Mouse (Mus musculus) lung, embryonic 15.5 days (tissue): ENCODE measurements at regions not wholly inside any gene's neighbourhood (a gene's known extent, or its start where the extent isn't known, plus 50 kb on each side); places are given as distances from the start of the nearest gene placed in this dataset.

Source experiments
- ATAC-seq: fragments of 200-750 bp; cut with Nextera tagmentation; 2 replicates; pipeline ENCODE4 v1.8.0; 2017; ENCODE audit warnings: moderate number of reproducible peaks, borderline replicate concordance; ENCODE audit not compliant: low FRiP score, low TSS enrichment; ENCODE audit errors: extremely low read depth
- H3K27ac ChIP-seq: fragments of 300-500 bp; sonication (generic); 2 replicates; pipeline ENCODE4 v1.5.1; 2015; ENCODE audit warnings: moderate library complexity, mild to moderate bottlenecking, inconsistent platforms
- H3K27me3 ChIP-seq: fragments of 300-500 bp; sonication (generic); 2 replicates; pipeline ENCODE4 v1.6.1; 2015; ENCODE audit warnings: inconsistent platforms
- H3K36me3 ChIP-seq: fragments of 300-500 bp; sonication (generic); 2 replicates; pipeline ENCODE4 v1.6.1; 2015; ENCODE audit warnings: inconsistent platforms
- H3K4me1 ChIP-seq: fragments of 300-500 bp; sonication (generic); 2 replicates; pipeline ENCODE4 v1.6.1; 2015; ENCODE audit warnings: inconsistent platforms
- H3K4me2 ChIP-seq: fragments of 300-500 bp; sonication (generic); 2 replicates; pipeline ENCODE4 v1.6.1; 2015; ENCODE audit warnings: inconsistent platforms, mild to moderate bottlenecking, moderate library complexity
- H3K4me3 ChIP-seq: fragments of 300-500 bp; sonication (generic); 2 replicates; pipeline ENCODE4 v1.5.1; 2015; ENCODE audit warnings: mild to moderate bottlenecking, inconsistent platforms
- H3K9ac ChIP-seq: fragments of 300-500 bp; sonication (generic); 2 replicates; pipeline ENCODE4 v1.6.1; 2015; ENCODE audit warnings: inconsistent platforms
- H3K9me3 ChIP-seq: fragments of 300-500 bp; sonication (generic); 2 replicates; pipeline ENCODE4 v1.6.1; 2016; ENCODE audit warnings: inconsistent platforms
- WGBS: fragments of 180-500 bp; shearing (Covaris S2); methylation state at CpG from one replicate; pipeline ENCODE4 v1.1.7; 2015; 5-methylcytosine and 5-hydroxymethylcytosine counted together

DNA sequence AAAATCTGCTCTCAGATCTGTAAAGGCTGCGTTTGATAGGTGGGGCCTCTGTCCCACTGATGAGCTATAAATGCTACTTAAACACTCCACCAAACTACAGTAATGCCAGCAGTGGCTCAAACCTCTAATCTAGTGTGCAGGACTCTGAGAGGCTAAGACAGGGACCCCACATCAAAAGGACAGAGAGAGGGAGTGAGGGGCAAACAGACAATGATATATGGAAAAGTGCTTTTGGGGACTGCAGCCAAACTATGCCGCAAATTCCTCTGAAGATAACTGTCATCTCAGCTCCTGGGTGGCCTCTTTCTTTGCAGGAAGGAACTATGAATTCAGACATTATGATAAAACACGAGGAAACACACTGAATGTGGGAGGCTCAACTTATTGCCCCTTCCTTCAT, 138.9 kb upstream of the Ddit4l start:
- WGBS, result 29% methylated on average over 3 of the region's 3 CpGs
- H3K36me3 ChIP-seq, result no peaks in the 10 kb centered on the region
- no peaks in the 10 kb centered on the region for H3K27me3 ChIP-seq
- H3K4me2 ChIP-seq, result no peak overlapping the region
- no peak overlapping the region for H3K4me3 ChIP-seq
- H3K9me3 ChIP-seq, result no peaks in the 10 kb centered on the region
- no peak overlapping the region for H3K27ac ChIP-seq
- H3K9ac ChIP-seq, result no peak overlapping the region
- no peak for ATAC-seq
- peaks cover 11% of the 10 kb centered on the region for H3K4me1 ChIP-seq

DNA sequence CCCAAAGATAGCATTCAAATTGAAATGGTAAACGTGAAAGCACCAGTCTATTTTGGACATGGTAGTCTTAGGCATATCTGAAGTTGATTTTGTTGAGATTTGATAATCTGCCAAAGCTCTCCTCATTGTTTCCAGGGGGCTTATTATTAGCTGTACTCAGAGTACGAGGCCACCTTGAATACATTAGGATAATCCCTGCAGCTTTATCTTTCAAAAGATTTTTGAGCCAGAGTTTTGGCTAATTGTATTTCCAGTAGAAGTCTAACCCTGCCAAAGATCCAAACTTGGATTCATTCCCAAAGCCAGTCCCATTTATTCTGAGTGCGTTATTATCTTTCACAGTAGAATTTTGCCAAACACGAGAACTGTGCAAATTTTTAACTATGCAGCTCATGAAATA, 138.4 kb upstream of the Ddit4l start:
- peaks cover 11% of the 10 kb centered on the region for H3K4me1 ChIP-seq
- H3K4me3 ChIP-seq, result no peak overlapping the region
- WGBS, result 33% methylated on average over 4 of the region's 4 CpGs
- no peaks in the 10 kb centered on the region for H3K36me3 ChIP-seq
- H3K9me3 ChIP-seq, result no peaks in the 10 kb centered on the region
- no peak for ATAC-seq
- no peaks in the 10 kb centered on the region for H3K27me3 ChIP-seq
- no peak overlapping the region for H3K27ac ChIP-seq
- no peak overlapping the region for H3K9ac ChIP-seq
- H3K4me2 ChIP-seq, result no peak overlapping the region

- no peak for ATAC-seq
- no peaks in the 10 kb centered on the region for H3K4me1 ChIP-seq
- no peaks in the 10 kb centered on the region for H3K36me3 ChIP-seq
- H3K9me3 ChIP-seq, result no peaks in the 10 kb centered on the region
- H3K27ac ChIP-seq, result no peak overlapping the region
- H3K27me3 ChIP-seq, result no peaks in the 10 kb centered on the region
- no peak overlapping the region for H3K9ac ChIP-seq
- no peak overlapping the region for H3K4me2 ChIP-seq
- no peak overlapping the region for H3K4me3 ChIP-seq
These were observed 131.8 kb upstream of the Ddit4l start for GRCm38 (mm10) chr3:137489592-137489991.

DNA sequence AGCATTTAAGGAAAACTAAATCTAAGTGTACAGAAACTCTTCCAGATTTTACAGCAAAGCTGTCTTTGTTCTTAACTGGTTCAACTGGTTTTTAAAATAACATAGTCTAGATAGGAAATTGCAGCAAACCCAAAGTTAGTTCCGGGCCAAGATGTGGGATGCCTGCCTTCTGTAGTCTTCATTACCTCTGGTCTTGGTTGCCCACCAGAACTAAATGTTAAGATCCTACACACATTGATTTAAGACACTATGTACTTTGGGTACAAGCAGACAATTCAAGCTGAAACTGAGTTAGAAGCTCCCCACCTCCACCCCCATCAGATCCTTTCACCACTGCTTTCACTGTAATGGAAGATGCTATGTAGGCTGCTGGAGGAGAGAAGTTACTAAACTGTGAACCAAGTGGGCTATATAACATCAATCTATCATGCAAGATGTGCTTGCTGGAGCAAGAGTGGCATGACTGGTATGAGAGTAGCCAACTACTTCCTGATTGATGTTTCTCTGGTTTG, 129.8 kb upstream of the Ddit4l start:
- Histone ChIP-seq H3K9ac (no peak overlapping the region), H3K27me3 (no peaks in the 10 kb centered on the region), H3K27ac (no peak overlapping the region), H3K4me2 (no peak overlapping the region), H3K4me1 (no peaks in the 10 kb centered on the region), H3K9me3 (no peaks in the 10 kb centered on the region), H3K36me3 (no peaks in the 10 kb centered on the region), H3K4me3 (no peak overlapping the region)
- 59% methylated on average over 1 of the region's 1 CpGs for WGBS
- no peak for ATAC-seq

DNA sequence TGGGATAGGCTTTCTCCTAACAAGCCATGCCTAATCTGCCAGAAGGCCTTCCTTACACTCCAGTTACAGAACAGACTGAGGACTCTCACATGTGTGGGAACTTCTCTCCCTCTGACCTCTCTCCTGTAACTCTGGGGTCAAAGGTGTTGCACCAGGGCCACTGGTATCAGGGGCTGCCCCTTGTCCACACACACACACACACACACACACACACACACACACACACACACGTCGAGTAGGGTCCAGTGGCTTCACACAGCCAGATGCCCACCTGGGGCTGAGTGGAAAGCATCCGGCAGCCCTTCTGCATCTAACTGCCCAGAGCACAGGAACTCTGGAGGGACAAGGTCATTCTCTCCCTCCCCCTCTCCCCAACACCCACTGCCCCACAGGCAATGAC, 123.1 kb upstream of the Ddit4l start:
- 79% methylated on average over 3 of the region's 3 CpGs for WGBS
- no peak overlapping the region for H3K4me2 ChIP-seq

GRCm38 (mm10) chr3:137511283-137511682, 110.1 kb upstream of the Ddit4l start:
- ATAC-seq, result no peak
- WGBS, result 90% methylated on average over 1 of the region's 1 CpGs
- no peak overlapping the region for H3K9ac ChIP-seq

More for the DNA sequence above, 123.1 kb upstream of the Ddit4l start:
- no peak overlapping the region for H3K27ac ChIP-seq
- no peaks in the 10 kb centered on the region for H3K36me3 ChIP-seq
- no peak for ATAC-seq
- no peaks in the 10 kb centered on the region for H3K4me1 ChIP-seq
- no peaks in the 10 kb centered on the region for H3K27me3 ChIP-seq
- H3K9ac ChIP-seq, result no peak overlapping the region
- no peak overlapping the region for H3K4me3 ChIP-seq
- H3K9me3 ChIP-seq, result no peaks in the 10 kb centered on the region

DNA sequence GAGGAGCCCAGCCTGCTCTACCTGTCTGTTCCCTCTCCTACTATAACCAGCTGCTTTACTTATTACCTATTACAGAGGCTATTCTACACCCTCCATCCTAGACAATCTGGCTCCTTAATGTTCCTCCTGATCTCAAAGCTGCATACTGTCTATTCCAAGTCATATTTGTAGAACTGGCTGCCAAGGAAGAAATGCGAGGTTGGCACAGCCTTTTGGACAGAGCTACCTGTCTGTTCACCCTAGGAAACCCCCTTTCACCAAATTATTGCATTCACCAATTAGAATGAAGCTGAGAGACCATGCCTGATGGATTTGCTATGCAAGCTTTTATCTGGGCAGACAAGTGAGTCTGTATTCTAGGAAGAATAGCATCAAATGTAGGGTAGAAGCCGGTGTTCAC, 109.0 kb upstream of the Ddit4l start:
- Histone ChIP-seq H3K4me3 (no peak overlapping the region), H3K36me3 (no peaks in the 10 kb centered on the region), H3K4me2 (no peak overlapping the region), H3K9ac (no peak overlapping the region), H3K27ac (no peak overlapping the region), H3K4me1 (no peaks in the 10 kb centered on the region), H3K27me3 (no peaks in the 10 kb centered on the region), H3K9me3 (no peaks in the 10 kb centered on the region)
- WGBS, result 86% methylated on average over 2 of the region's 2 CpGs
- no peak for ATAC-seq

More at GRCm38 (mm10) chr3:137511283-137511682, 110.1 kb upstream of the Ddit4l start:
- H3K4me1 ChIP-seq, result no peaks in the 10 kb centered on the region
- H3K27me3 ChIP-seq, result no peaks in the 10 kb centered on the region
- no peak overlapping the region for H3K4me2 ChIP-seq
- no peak overlapping the region for H3K27ac ChIP-seq
- H3K9me3 ChIP-seq, result no peaks in the 10 kb centered on the region
- no peaks in the 10 kb centered on the region for H3K36me3 ChIP-seq
- H3K4me3 ChIP-seq, result no peak overlapping the region

- Histone ChIP-seq H3K27me3 (no peaks in the 10 kb centered on the region), H3K36me3 (no peaks in the 10 kb centered on the region), H3K4me3 (no peak overlapping the region), H3K9me3 (no peaks in the 10 kb centered on the region), H3K4me1 (no peaks in the 10 kb centered on the region), H3K27ac (0 out of 2 replicates have a peak overlapping the region, but pooled peaks have one; percentile 10), H3K4me2 (no peak overlapping the region), H3K9ac (no peak overlapping the region)
- peak; percentile 57; the same call in 1 of the 2 replicates for ATAC-seq
- WGBS, result 26% methylated on average over 6 of the region's 6 CpGs
These were observed 108.4 kb upstream of the Ddit4l start for GRCm38 (mm10) chr3:137513026-137513425.

DNA sequence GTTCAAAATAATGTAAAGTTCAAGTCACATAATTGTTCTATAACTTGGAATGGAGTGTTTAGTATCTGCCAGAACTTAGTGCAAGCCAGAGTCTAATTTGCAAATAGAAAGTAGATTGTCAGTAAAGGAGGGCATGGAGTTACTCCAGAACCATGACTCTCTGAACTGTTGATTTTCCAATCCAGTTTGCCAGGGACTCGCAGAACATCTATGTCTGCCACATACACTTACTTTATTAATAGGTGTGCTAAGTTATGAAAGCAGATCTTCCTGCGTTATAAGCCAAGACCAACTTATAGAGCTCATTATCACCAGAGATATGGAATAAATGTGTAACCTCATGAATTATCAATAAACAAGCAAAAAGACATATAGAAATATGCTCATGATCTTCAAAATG, 107.2 kb upstream of the Ddit4l start:
- Histone ChIP-seq H3K27me3 (no peaks in the 10 kb centered on the region), H3K4me2 (no peak overlapping the region), H3K4me3 (no peak overlapping the region), H3K27ac (no peak overlapping the region), H3K4me1 (no peaks in the 10 kb centered on the region), H3K9me3 (no peaks in the 10 kb centered on the region), H3K36me3 (no peaks in the 10 kb centered on the region), H3K9ac (no peak overlapping the region)
- WGBS, result 89% methylated on average over 2 of the region's 2 CpGs
- ATAC-seq, result no peak

DNA sequence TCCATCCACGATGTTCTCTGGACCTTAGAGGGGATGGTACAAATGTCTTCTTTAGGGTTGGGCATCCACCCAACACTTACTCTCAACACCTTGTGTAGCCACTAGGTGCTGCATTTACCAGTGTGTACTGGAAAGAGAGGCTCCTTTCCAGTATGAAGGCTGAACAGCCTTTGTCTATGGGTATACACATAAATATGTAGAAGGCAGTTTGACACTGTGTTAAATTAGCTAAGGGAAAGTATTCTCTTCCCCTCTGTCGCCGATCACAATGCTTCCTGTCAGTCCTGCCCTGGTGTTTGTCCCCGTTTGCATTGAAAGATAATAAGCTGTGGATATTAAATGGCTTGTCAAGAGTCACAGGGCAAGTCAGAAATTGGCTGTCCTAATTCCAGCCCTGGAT, 104.0 kb upstream of the Ddit4l start:
- H3K27ac ChIP-seq, result no peak overlapping the region
- H3K4me2 ChIP-seq, result no peak overlapping the region
- ATAC-seq, result no peak
- H3K4me1 ChIP-seq, result no peaks in the 10 kb centered on the region
- WGBS, result 47% methylated on average over 4 of the region's 4 CpGs
- H3K36me3 ChIP-seq, result no peaks in the 10 kb centered on the region
- no peak overlapping the region for H3K4me3 ChIP-seq
- H3K9me3 ChIP-seq, result no peaks in the 10 kb centered on the region
- no peak overlapping the region for H3K9ac ChIP-seq
- H3K27me3 ChIP-seq, result no peaks in the 10 kb centered on the region

DNA sequence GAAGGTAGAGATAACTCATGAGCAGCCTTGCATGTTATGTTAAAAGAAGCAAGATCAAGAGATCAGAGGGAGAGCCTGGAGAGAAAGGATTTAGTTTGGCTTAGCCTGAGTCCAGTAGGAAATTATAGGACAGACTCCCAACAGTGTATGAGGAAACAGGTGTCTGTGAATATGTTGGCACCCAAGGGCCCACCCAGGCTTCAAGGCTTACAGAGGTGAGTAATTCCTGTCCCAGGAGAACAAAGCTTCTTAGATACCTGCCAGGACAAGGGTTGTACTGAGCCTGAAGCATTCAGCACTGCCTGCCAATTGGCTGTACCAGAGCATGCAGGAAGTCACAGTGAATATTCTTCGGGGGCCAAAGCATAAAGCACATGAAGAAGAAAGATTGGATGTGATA, 101.2 kb upstream of the Ddit4l start:
- no peaks in the 10 kb centered on the region for H3K27me3 ChIP-seq
- H3K9me3 ChIP-seq, result no peaks in the 10 kb centered on the region
- H3K27ac ChIP-seq, result no peak overlapping the region
- no peak overlapping the region for H3K4me3 ChIP-seq
- no peak overlapping the region for H3K9ac ChIP-seq
- H3K4me2 ChIP-seq, result no peak overlapping the region
- WGBS, result 90% methylated on average over 1 of the region's 1 CpGs
- H3K36me3 ChIP-seq, result no peaks in the 10 kb centered on the region
- H3K4me1 ChIP-seq, result no peaks in the 10 kb centered on the region
- ATAC-seq, result no peak

DNA sequence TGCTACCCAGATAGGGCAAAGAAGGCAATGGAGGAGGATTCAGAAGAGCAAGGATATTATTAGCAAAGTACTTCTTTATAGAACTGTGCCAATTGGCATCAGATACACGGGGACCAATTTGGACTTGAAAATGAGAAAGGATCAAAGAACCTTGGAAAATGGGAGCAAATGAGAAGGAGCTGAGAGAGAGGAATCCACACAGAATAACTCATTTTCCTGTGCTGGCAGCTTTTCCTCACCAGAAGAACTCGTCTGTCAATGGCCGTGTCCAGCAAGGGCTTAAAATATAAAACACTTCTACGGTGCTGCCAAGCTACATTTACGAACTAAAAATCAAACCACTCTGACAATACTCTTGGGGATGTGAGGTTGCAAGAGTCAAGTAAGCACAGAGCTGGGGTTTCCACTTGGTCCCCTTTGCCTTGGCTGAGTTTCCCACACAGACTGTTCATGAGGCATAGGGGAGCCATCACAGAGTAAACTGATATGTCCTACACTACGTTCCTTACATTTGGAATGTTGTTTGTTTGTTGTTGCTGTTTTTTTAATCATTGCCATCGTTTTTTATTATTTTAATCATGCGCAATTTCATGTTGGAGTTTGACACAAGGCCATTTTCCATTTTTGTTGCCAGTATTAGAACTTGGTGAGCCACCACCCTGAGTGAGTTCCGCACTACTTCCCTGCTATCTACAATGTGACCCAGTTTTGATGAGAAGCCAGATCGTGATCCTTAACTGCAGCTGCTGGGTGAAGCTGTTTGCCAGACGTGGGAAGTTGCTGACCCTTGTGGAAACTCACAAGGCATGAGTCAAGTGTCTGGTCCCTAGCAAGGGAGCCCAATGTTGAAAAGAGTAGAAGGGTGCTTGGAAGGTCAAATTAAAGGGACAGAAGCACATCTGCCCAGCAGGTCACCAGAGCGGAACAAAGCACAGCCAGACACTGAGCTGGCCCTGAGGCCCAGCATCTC, 95.5 kb upstream of the Ddit4l start:
- H3K36me3 ChIP-seq, result no peaks in the 10 kb centered on the region
- no peak overlapping the region for H3K4me3 ChIP-seq
- WGBS, result 71% methylated on average over 12 of the region's 12 CpGs
- no peak overlapping the region for H3K4me2 ChIP-seq
- H3K27ac ChIP-seq, result no peak overlapping the region
- H3K27me3 ChIP-seq, result no peaks in the 10 kb centered on the region
- H3K4me1 ChIP-seq, result no peaks in the 10 kb centered on the region
- H3K9me3 ChIP-seq, result no peaks in the 10 kb centered on the region
- ATAC-seq, result no peak
- no peak overlapping the region for H3K9ac ChIP-seq
